Mouse (Mus musculus) neural tube, postnatal 0 days (tissue): Measurements from ENCODE around the gene Gbe1. TPM values are rescaled to one million over a fixed set of nuclear protein-coding genes. Genes with fewer than 3 reads are reported as not detected.

Experiments
- polyA plus RNA-seq: library from polyadenylated mRNA; unstranded; fragments of >200 nt; fragmentation: Nextera tagmentation; extraction: Ambion mirVana; gene quantifications from 2 replicates; pipeline ENCODE4 v1.2.1, GENCODE M21; 2015

The Gbe1 gene
- 17.2 and 17.8 TPM in 2 replicates for polyA plus RNA-seq

GRCm38 (mm10) chr16:70313886-70314577, at the start of gene Gbe1:
Gbe1 (plus strand) TSS chr16:70313949.

